Mouse (Mus musculus): ENCODE data around the gene Plg.

Plg gene

DNA sequence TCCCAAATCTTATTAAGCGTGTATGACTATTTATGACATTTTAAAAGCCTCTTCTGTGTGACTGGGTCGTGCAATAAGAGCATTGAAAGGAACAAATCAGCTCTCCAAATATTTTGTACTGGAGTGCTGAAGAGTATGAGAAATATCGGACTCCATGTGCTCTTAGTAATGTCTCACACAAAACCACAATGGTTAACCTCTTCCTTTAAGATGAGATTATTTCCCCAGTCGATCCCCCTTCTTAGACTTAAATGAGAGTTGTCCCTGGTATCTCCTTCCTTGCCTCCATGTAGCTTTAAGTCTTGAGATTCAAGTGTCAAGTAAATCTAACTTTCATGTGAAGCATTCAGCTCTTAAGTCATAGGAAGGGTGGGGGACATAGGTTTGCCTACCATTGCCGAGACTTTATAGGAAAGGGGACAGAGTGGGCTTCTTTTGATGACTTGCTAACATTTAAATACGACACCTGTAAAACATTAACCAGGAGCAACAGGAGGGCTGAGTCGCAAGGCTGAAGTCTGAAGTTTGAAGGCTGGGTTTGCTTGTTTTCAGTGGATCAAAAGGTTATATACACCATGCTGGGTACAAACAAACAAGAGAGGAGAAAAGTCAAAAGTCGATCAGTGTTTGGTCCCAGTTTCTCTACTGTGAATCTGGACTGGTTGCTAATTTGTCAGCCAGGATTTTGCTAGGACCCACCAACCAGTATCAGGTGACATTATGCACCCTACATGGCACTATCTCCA, 6.8 kb downstream of the Plg start:
- DNase-seq (ENCODE audit: low read depth) = no peak

DNA sequence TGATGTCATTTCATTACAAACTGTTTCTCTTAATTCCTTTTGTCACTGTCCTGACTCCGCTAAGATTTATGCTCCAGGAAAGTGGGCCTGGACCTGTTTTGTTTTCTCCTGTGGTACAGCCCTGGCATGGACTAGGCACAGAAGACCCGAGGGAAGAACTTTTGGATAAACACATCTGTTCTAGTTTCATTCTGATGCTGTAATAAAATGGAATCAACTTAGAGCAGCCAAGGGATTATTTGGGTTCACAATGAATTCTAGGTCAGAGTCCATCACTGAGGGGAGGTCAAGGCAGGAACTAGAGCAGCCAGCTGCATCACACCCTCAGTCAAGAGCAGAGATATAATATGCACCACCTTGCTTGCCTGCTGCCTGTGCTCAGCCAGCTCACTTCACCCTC, 9.4 kb downstream of the Plg start:
- DNase-seq (ENCODE audit: low read depth) = no peak

GRCm38 (mm10) chr17:12388239-12388638, 9.8 kb downstream of the Plg start:
- no peak for DNase-seq (ENCODE audit: low read depth)

GRCm38 (mm10) chr17:12396163-12396677, 17.8 kb downstream of the Plg start:
- no peak for DNase-seq (ENCODE audit: low read depth)

DNA sequence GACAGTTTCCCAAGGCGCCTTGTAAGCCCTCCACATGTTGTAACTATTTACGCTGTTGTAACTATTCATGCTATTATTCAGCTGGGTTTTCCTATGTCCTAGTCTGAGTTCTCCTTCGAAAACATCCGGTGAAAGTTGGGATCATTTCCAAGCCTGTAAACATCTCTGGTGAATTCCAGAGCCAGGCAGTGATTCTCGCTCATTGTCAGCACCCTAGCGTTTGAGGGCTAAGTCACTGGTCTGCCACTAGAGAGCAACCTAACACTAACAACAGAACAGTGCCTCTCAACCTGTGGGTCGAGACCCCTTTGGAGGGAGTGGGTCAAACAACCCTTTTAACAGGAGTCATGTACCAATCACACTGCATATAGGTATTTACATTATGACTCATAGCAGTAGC, 25.0 kb downstream of the Plg start:
- DNase-seq (ENCODE audit: low read depth) = no peak

- DNase-seq (ENCODE audit: low read depth) = no peak
These were observed 31.0 kb downstream of the Plg start for GRCm38 (mm10) chr17:12409346-12409944.

- DNase-seq (ENCODE audit: low read depth) = no peak
These were observed 33.9 kb downstream of the Plg start for GRCm38 (mm10) chr17:12412181-12412890.

DNA sequence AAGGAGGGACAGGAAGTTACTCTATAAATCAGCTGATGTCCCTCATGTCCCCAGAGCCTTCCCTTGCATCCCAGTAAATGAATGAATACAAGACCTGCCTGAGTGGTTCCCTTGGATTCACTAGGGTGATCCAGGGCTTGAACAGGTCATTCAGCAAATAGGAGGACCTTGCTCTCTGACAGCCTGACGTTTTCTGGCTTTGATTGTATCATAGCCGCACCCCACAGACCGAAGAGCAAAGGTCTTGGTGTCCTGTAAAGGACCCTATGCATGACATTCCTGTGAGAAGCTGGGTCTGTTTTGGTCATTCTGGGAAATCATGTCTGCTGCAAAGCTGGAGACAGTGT, 34.5 kb downstream of the Plg start:
- no peak for DNase-seq (ENCODE audit: low read depth)

- no peak for DNase-seq (ENCODE audit: low read depth)
These were observed 36.8 kb downstream of the Plg start for GRCm38 (mm10) chr17:12415031-12415735.

DNA sequence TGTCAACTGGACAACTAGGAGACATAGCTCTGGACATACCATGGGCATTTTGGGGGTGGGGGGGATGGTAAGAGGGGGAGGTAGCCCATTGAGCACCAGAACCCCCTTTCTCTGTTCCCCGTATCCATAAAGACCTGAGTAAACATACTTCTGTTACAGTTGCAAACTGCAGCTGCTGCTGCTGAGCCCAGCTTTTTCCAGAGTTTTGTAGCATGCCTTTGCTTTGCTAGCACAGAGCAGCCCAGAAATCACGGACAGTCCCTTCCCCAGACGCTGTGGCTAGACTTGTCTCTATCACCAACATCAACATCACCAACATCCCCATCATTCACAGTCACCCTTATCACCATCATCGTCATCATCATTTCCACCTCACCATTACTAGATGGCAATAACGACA, 37.3 kb downstream of the Plg start:
- DNase-seq (ENCODE audit: low read depth) = no peak

GRCm38 (mm10) chr17:12416250-12416895, 38.0 kb downstream of the Plg start:
- DNase-seq (ENCODE audit: low read depth) = peak; percentile 73

GRCm38 (mm10) chr17:12419491-12420079, 41.2 kb downstream of the Plg start:
- DNase-seq (ENCODE audit: low read depth) = no peak

DNA sequence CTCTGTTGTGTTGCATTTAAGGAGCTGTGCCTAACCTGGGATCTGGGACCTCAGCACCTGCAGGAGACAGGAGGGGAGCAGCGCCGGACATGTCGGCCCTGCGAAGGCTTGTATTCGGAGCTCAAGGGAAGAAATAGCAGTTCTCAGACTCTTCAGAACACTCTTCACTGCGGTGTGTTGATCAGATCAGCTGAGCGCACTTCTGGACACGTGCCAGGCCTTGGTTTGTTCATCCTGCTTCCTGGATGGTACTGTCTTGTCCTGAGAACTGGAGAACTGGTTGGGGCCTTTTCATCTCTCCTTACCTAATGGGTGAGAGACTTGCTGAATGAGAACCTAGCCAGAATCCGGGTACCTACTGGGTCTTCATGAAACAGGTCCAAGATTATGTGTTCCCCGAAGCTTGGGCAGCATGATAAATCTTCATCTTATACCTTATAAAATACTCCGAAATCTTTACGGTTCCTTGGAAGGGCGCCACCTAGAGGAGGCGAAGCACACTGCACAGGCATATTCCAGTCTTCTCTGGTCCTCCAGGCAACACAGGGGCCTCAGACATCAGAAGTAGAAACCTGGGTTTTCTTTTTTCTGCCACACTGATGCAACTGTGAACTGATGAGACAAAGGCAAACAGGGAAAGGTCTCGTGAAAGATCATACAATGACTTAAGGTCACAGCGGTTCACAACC, 42.6 kb downstream of the Plg start:
- no peak for DNase-seq (ENCODE audit: low read depth)

GRCm38 (mm10) chr17:12422143-12422542, 43.7 kb downstream of the Plg start:
- DNase-seq (ENCODE audit: low read depth) = no peak

DNA sequence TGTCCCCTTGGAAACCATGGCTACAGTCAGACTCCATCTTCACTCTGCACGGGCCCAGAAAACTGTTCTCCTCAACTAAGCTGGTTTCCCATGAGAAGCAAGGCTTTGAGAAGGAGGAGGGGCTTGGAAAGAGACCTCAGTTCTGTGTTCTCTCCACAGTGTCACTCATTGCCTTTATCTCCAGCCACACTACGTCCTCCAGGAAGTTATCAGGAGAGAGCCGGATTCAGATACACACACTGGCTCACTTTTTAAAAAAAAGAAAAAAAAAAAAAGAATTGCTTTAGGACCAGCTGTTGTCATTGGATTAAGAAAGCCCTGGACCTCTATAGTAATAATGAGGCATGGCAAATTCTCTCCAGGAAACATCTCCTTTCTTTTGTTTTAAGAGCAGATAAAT, 48.7 kb downstream of the Plg start:
- peak; percentile 19 for DNase-seq (ENCODE audit: low read depth)

DNA sequence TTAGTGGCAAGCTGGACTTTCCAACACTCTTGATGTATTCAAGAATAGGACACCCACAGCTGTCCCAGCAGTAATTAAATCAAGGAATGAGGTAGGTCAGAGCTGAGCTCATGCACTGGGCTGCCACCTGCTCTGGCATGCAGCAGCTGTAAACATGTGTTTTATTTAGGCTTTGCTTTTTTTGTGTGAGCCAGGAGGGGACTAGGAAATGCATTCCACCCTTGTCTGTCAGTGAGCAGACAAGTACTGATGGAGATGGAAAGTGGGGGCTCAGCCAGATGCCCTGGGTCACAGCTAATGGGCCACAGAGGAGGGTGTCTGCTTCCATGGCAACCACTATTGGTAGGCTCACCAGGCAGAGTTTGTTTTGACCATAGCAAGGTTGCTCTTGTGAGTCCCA, 50.0 kb downstream of the Plg start:
- DNase-seq (ENCODE audit: low read depth) = no peak

- no peak for DNase-seq (ENCODE audit: low read depth)
These were observed 53.3 kb downstream of the Plg start for GRCm38 (mm10) chr17:12431707-12432106.

DNA sequence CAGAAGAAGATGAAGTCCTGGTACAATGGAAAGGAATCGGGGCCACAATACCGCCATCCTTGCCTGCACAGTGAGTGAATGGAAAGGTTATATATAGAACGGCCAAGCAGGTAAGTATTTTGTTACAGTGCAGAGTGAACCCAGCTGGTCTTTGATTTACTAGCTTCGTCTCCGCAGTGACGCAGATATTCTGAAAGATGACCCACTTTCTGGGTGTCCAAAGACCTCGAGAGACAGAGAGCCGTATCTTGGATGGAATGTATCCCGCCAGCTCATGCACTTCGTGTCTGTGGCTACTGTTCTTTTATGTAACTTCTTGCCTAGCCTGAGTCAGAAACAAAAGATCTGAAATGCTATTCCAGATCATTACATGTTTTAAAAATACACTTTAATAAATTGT, 59.4 kb downstream of the Plg start:
- no peak for DNase-seq (ENCODE audit: low read depth)

GRCm38 (mm10) chr17:12444561-12444960, 66.2 kb downstream of the Plg start:
- DNase-seq (ENCODE audit: low read depth) = no peak

- DNase-seq (ENCODE audit: low read depth) = no peak
These were observed 72.8 kb downstream of the Plg start for GRCm38 (mm10) chr17:12451234-12451633.
